Mouse (Mus musculus) lung, embryonic 15.5 days (tissue): Measurements from ENCODE around the gene Aqp7. TPM values are rescaled to one million over a fixed set of nuclear protein-coding genes. Genes with fewer than 3 reads are reported as not detected.

ENCODE experiments used
- ATAC-seq: fragments of 200-750 bp; cut with Nextera tagmentation; 2 replicates; pipeline ENCODE4 v1.8.0; 2017; ENCODE audit warnings: moderate number of reproducible peaks, borderline replicate concordance; ENCODE audit not compliant: low FRiP score, low TSS enrichment; ENCODE audit errors: extremely low read depth
- H3K27ac ChIP-seq: fragments of 300-500 bp; sonication (generic); 2 replicates; pipeline ENCODE4 v1.5.1; 2015; ENCODE audit warnings: moderate library complexity, mild to moderate bottlenecking, inconsistent platforms
- H3K27me3 ChIP-seq: fragments of 300-500 bp; sonication (generic); 2 replicates; pipeline ENCODE4 v1.6.1; 2015; ENCODE audit warnings: inconsistent platforms
- H3K36me3 ChIP-seq: fragments of 300-500 bp; sonication (generic); 2 replicates; pipeline ENCODE4 v1.6.1; 2015; ENCODE audit warnings: inconsistent platforms
- H3K4me1 ChIP-seq: fragments of 300-500 bp; sonication (generic); 2 replicates; pipeline ENCODE4 v1.6.1; 2015; ENCODE audit warnings: inconsistent platforms
- H3K4me2 ChIP-seq: fragments of 300-500 bp; sonication (generic); 2 replicates; pipeline ENCODE4 v1.6.1; 2015; ENCODE audit warnings: inconsistent platforms, mild to moderate bottlenecking, moderate library complexity
- H3K4me3 ChIP-seq: fragments of 300-500 bp; sonication (generic); 2 replicates; pipeline ENCODE4 v1.5.1; 2015; ENCODE audit warnings: mild to moderate bottlenecking, inconsistent platforms
- H3K9ac ChIP-seq: fragments of 300-500 bp; sonication (generic); 2 replicates; pipeline ENCODE4 v1.6.1; 2015; ENCODE audit warnings: inconsistent platforms
- H3K9me3 ChIP-seq: fragments of 300-500 bp; sonication (generic); 2 replicates; pipeline ENCODE4 v1.6.1; 2016; ENCODE audit warnings: inconsistent platforms
- WGBS: fragments of 180-500 bp; shearing (Covaris S2); methylation state at CpG from one replicate; pipeline ENCODE4 v1.1.7; 2015; 5-methylcytosine and 5-hydroxymethylcytosine counted together
- microRNA-seq: library from miRNA; unstranded; fragments of <30 nt; microRNA quantifications from one replicate; pipeline ENCODE4, GENCODE M21; 2016
- polyA plus RNA-seq: library from polyadenylated mRNA; unstranded; fragments of >200 nt; fragmentation: Nextera tagmentation; extraction: Ambion mirVana; gene quantifications from 2 replicates; pipeline ENCODE4 v1.2.1, GENCODE M21; 2015

Gene Aqp7
- polyA plus RNA-seq, 1 experiment from 2014 or later, result not detected

DNA sequence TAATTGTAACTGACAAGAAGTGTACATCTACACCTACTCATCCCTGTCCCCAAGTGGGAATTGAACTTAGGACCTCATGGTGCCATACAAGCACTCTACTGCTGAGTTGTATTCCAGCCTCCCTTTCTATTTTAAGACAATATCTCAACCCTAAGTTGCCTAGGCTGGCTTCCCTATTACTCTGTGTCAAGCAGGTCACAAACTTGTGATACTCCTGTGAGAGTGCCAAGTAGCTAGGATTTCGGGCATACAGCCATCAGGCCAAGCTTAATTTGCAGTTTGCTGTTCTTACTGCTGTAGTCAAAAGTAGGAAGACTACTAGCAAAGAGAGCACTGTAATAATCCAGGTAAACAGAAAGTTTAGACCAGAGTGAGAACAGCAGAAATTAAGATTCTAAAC lies 64.3 kb downstream of the Aqp7 start:
- 84% methylated on average over 1 of the region's 1 CpGs for WGBS
- H3K27ac ChIP-seq, result no peak overlapping the region
- H3K4me2 ChIP-seq, result no peak overlapping the region
- ATAC-seq, result no peak
- no peak overlapping the region for H3K9ac ChIP-seq
- H3K4me1 ChIP-seq, result no peaks in the 10 kb centered on the region
- H3K9me3 ChIP-seq, result no peaks in the 10 kb centered on the region
- peaks cover 83% of the 10 kb centered on the region for H3K36me3 ChIP-seq
- H3K4me3 ChIP-seq, result no peak overlapping the region
- no peaks in the 10 kb centered on the region for H3K27me3 ChIP-seq

Small RNA genes within 50 kb of the gene (microRNA-seq; reads per million reads assigned to microRNA genes)
- 1.3 reads per million for gene Mir3094

Other genes with a start within 250 kb of the Aqp7 start
- gene B4galt1, start 194.1 kb downstream of the Aqp7 start, polyA plus RNA-seq, result 70.0 and 74.5 TPM in 2 replicates
- gene Spink4, start 128.1 kb downstream of the Aqp7 start, polyA plus RNA-seq, result 0.75 and 0.98 TPM in 2 replicates
- gene Bag1, start 99.8 kb downstream of the Aqp7 start, polyA plus RNA-seq, result 207 and 208 TPM in 2 replicates
- 105 and 112 TPM in 2 replicates for gene Chmp5, start 99.7 kb downstream of the Aqp7 start, polyA plus RNA-seq
- gene Nfx1, start 77.2 kb downstream of the Aqp7 start, polyA plus RNA-seq, result 77.6 and 80.9 TPM in 2 replicates
- gene Aqp3, start 50.0 kb upstream of the Aqp7 start, polyA plus RNA-seq, result 1.3 and 2.2 TPM in 2 replicates
- gene Nol6, start 76.3 kb upstream of the Aqp7 start, polyA plus RNA-seq, result 20.6 and 21.9 TPM in 2 replicates
- 75.3 and 82.0 TPM in 2 replicates for gene Ube2r2, start 87.6 kb upstream of the Aqp7 start, polyA plus RNA-seq
- 55.1 and 55.9 TPM in 2 replicates for gene Ubap2, start 227.0 kb upstream of the Aqp7 start, polyA plus RNA-seq